Mouse (Mus musculus) erythroid progenitor cell, adult 5-6 weeks (primary cell): Measurements from ENCODE around the gene Togaram2. TPM values are rescaled to one million over a fixed set of nuclear protein-coding genes. Genes with fewer than 3 reads are reported as not detected.

ENCODE experiments used
- total RNA-seq, 2 experiments: library from RNA; stranded (forward) in 1 of 2; stranded (reverse) in 1 of 2; fragments of 150-400 nt in 1 of 2; fragments of 186-747, 209-891 nt in 1 of 2; gene quantifications; 2 replicates each; pipeline versions ENCODE4 v1.2.3 to v1.2.4; 2015 to 2017; ENCODE audit warnings: low replicate concordance in 2 of 2

Togaram2 gene
- total RNA-seq, 2 experiments from 2014 or later, result not detected

Other genes with a start within 250 kb of the Togaram2 start
- gene Gm4707, start 213.3 kb upstream of the Togaram2 start, total RNA-seq (2015; ENCODE audit: low replicate concordance), result 5.4 and 6.5 TPM in 2 replicates
- gene Gm4707, start 213.3 kb upstream of the Togaram2 start, total RNA-seq (2017; ENCODE audit: low replicate concordance), result 11.9 and 15.3 TPM in 2 replicates
- 152 and 306 TPM in 2 replicates for gene Smchd1, start 197.9 kb upstream of the Togaram2 start, total RNA-seq (2015; ENCODE audit: low replicate concordance)
- 174 and 214 TPM in 2 replicates for gene Smchd1, start 197.9 kb upstream of the Togaram2 start, total RNA-seq (2017; ENCODE audit: low replicate concordance)
- 208 and 220 TPM in 2 replicates for gene Ndc80, start 146.4 kb upstream of the Togaram2 start, total RNA-seq (2015; ENCODE audit: low replicate concordance)
- gene Ndc80, start 146.4 kb upstream of the Togaram2 start, total RNA-seq (2017; ENCODE audit: low replicate concordance), result 322 and 338 TPM in 2 replicates
- gene Spdya, start 121.2 kb upstream of the Togaram2 start, total RNA-seq (2015; ENCODE audit: low replicate concordance), result not detected in 2 replicates
- gene Spdya, start 121.2 kb upstream of the Togaram2 start, total RNA-seq (2017; ENCODE audit: low replicate concordance), result not detected in 2 replicates
- 29.9 and 44.9 TPM in 2 replicates for gene Wdr43, start 57.4 kb upstream of the Togaram2 start, total RNA-seq (2015; ENCODE audit: low replicate concordance)
- 28.5 and 45.3 TPM in 2 replicates for gene Wdr43, start 57.4 kb upstream of the Togaram2 start, total RNA-seq (2017; ENCODE audit: low replicate concordance)
- not detected in 2 replicates for gene Pcare, start 79.6 kb downstream of the Togaram2 start, total RNA-seq (2015; ENCODE audit: low replicate concordance)
- gene Pcare, start 79.6 kb downstream of the Togaram2 start, total RNA-seq (2017; ENCODE audit: low replicate concordance), result not detected in 2 replicates
- gene Clip4, start 95.2 kb downstream of the Togaram2 start, total RNA-seq (2015; ENCODE audit: low replicate concordance), result not detected in 2 replicates
- gene Clip4, start 95.2 kb downstream of the Togaram2 start, total RNA-seq (2017; ENCODE audit: low replicate concordance), result not detected in 2 replicates